8 mouse cellular contexts compared by ENCODE assay signal in the genomic region with DNA sequence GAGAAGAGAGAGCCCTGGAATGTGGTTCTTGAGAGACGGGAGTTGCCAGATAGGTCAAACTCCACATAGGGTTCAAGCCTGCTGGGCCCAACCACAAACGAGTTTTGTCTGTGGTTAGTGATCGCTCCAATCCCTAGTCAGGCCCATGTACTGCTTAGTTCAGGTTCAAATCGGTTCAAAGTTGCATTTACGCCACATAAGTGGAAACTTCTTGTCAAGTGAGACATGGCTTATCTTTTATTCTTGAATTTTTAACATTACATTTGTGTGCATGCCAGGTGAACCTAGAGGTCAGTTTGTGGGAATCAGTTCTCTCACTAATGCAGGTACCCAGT.
A peak's percentile ranks its signal among the peaks of the same experiment; 100 is the strongest.
DNase-seq lines count a peak whose midpoint lies in the region; ATAC-seq and TF ChIP-seq lines count a peak whose summit lies in the region.

No protein-coding gene starts in this region.

- TF ChIP-seq EP300 in heart, adult 2 months (IDR thresholded peaks at IDR 0.05; ENCODE audit: insufficient read depth, low read depth, low read length): no peak

- no peaks in the 10 kb centered on the region for H3K27me3 ChIP-seq in heart, adult 2 months (ENCODE audit: control insufficient read depth, insufficient read depth, low read length)
- no peaks in the 10 kb centered on the region for H3K27me3 ChIP-seq in C2C12 (ENCODE audit: control insufficient read depth, insufficient read depth, insufficient read length)
- no peaks in the 10 kb centered on the region for H3K27me3 ChIP-seq in forebrain, embryonic 11.5 days (ENCODE audit: control insufficient read depth, insufficient read depth, low read length)
- H3K27me3 ChIP-seq in liver, embryonic 12.5 days (replicated peaks): 0 out of 2 replicates have a peak, but pooled peaks cover 3% of the 10 kb centered on the region

- peak overlapping the region; percentile 69 for H3K9ac ChIP-seq in heart, adult 2 months (ENCODE audit: low read depth, low read length)
- peak overlapping the region; percentile 83 for H3K9ac ChIP-seq in forebrain, embryonic 11.5 days (ENCODE audit: low read length)
- peak overlapping the region; percentile 83 for H3K9ac ChIP-seq in liver, embryonic 12.5 days

- 5% methylated on average over 5 of the region's 5 CpGs for WGBS in heart, adult 2 months
- 20% methylated on average over 5 of the region's 5 CpGs for WGBS in forebrain, embryonic 11.5 days
- WGBS in liver, embryonic 12.5 days (ENCODE audit: insufficient replicate concordance): 5% methylated on average over 5 of the region's 5 CpGs

- DNase-seq in heart, adult 2 months: no peak
- no peak for DNase-seq in heart, adult 8-10 months (ENCODE audit: low spot score)
- DNase-seq in forebrain, embryonic 11.5 days (ENCODE audit: low spot score): no peak
- no peak for DNase-seq in right cerebral cortex, postnatal 14 days
- no peak for DNase-seq in thymus, postnatal 0 days (ENCODE audit: low spot score)

- H3ac ChIP-seq in C2C12 (ENCODE audit: control insufficient read depth, insufficient read length, low read depth): peak overlapping the region; percentile 46

- no peak for ATAC-seq in forebrain, embryonic 11.5 days (replicated peaks; ENCODE audit: low FRiP score)
- no peak for ATAC-seq in liver, embryonic 12.5 days
- ATAC-seq in activated CD4-positive, CD25-positive, alpha-beta regulatory T cell, adult 4 months: no peak

- no peaks in the 10 kb centered on the region for H3K79me2 ChIP-seq in heart, adult 2 months (replicated peaks; ENCODE audit: control insufficient read depth, insufficient read depth, low read length)
- H3K79me2 ChIP-seq in C2C12 (ENCODE audit: control insufficient read depth, insufficient read depth): no peaks in the 10 kb centered on the region

- no peak for TF ChIP-seq CTCF in heart, adult 2 months (IDR thresholded peaks at IDR 0.05)
- TF ChIP-seq CTCF in C2C12 (IDR thresholded peaks at IDR 0.05; ENCODE audit: control insufficient read depth, insufficient read depth, insufficient read length): no peak

- H3K4me2 ChIP-seq in forebrain, embryonic 11.5 days (ENCODE audit: low read depth, low read length, severe bottlenecking): peak overlapping the region; percentile 74
- peak overlapping the region; percentile 80 for H3K4me2 ChIP-seq in liver, embryonic 12.5 days

- H3K4me1 ChIP-seq in heart, adult 2 months (ENCODE audit: control insufficient read depth, insufficient read depth, low read length): 0 out of 2 replicates have a peak, but pooled peaks cover 2% of the 10 kb centered on the region
- H3K4me1 ChIP-seq in forebrain, embryonic 11.5 days (replicated peaks; ENCODE audit: control insufficient read depth, insufficient read depth, low read length): no peaks in the 10 kb centered on the region
- H3K4me1 ChIP-seq in liver, embryonic 12.5 days: peaks cover 17% of the 10 kb centered on the region

- no peak for TF ChIP-seq POLR2A in heart, adult 2 months (IDR thresholded peaks at IDR 0.05; ENCODE audit: insufficient read depth, low read depth, low read length)

- H3K79me3 ChIP-seq in C2C12 (ENCODE audit: low read depth): no peaks in the 10 kb centered on the region

- intact Hi-C loops in heart, adult 2 months (cut with DNase I): loop anchor here (5.0 kb wide), 3 partner anchors 205 to 815 kb away; partner anchors contain the start of gene Ercc6l2

- H3K9me3 ChIP-seq in forebrain, embryonic 11.5 days (ENCODE audit: control insufficient read depth, low read length): no peaks in the 10 kb centered on the region
- H3K9me3 ChIP-seq in liver, embryonic 12.5 days (replicated peaks): no peaks in the 10 kb centered on the region

- H3K27ac ChIP-seq in heart, adult 2 months: peak overlapping the region; percentile 99
- H3K27ac ChIP-seq in forebrain, embryonic 11.5 days (ENCODE audit: low read depth, low read length): peak overlapping the region; percentile 96
- peak overlapping the region; percentile 93 for H3K27ac ChIP-seq in liver, embryonic 12.5 days

- no peaks in the 10 kb centered on the region for H3K36me3 ChIP-seq in heart, adult 2 months (ENCODE audit: control insufficient read depth, insufficient read depth, low read length)
- no peaks in the 10 kb centered on the region for H3K36me3 ChIP-seq in C2C12 (ENCODE audit: control insufficient read depth, insufficient read depth)
- H3K36me3 ChIP-seq in forebrain, embryonic 11.5 days (ENCODE audit: control insufficient read depth, insufficient read depth, low read length): no peaks in the 10 kb centered on the region
- no peaks in the 10 kb centered on the region for H3K36me3 ChIP-seq in liver, embryonic 12.5 days

- peak overlapping the region; percentile 97 for H3K4me3 ChIP-seq in heart, adult 2 months
- peak overlapping the region; percentile 41 for H3K4me3 ChIP-seq in C2C12 (ENCODE audit: insufficient read depth, poor library complexity, severe bottlenecking)
- peak overlapping the region; percentile 65 for H3K4me3 ChIP-seq in forebrain, embryonic 11.5 days (ENCODE audit: low read depth, low read length)
- H3K4me3 ChIP-seq in liver, embryonic 12.5 days: peak overlapping the region; percentile 69

TF ChIP-seq in C2C12, 6 proteins besides CTCF, POLR2A, EP300 and RAD21:
- TF ChIP-seq MAX (IDR thresholded peaks at IDR 0.05) (no peak), MYOD1 (IDR thresholded peaks at IDR 0.05; ENCODE audit: control insufficient read depth, insufficient read length, low read depth) (no peak), MYOG (IDR thresholded peaks at IDR 0.05; ENCODE audit: control insufficient read depth, extremely low read depth, insufficient read length) (no peak), CEBPB (IDR thresholded peaks at IDR 0.05; ENCODE audit: low read depth) (no peak), FOSL1 (IDR thresholded peaks at IDR 0.05; ENCODE audit: insufficient read depth, low read length, poor library complexity, severe bottlenecking) (no peak), USF1 (IDR thresholded peaks at IDR 0.05; ENCODE audit: low read depth) (no peak)
TF ChIP-seq in C2C12: peak in this region for 0.

Comparison
In these comparisons a context has a peak if more than half of its experiments do, and no peak if none do; other contexts are left out.
1. H3K4me3 ChIP-seq: peak in every context shown above with its lines; median percentile 97 in heart, adult 2 months; 69 in liver, embryonic 12.5 days; 65 in forebrain, embryonic 11.5 days; 41 in C2C12.